ENCODE assay signal across 7 mouse cellular contexts in the genomic region with DNA sequence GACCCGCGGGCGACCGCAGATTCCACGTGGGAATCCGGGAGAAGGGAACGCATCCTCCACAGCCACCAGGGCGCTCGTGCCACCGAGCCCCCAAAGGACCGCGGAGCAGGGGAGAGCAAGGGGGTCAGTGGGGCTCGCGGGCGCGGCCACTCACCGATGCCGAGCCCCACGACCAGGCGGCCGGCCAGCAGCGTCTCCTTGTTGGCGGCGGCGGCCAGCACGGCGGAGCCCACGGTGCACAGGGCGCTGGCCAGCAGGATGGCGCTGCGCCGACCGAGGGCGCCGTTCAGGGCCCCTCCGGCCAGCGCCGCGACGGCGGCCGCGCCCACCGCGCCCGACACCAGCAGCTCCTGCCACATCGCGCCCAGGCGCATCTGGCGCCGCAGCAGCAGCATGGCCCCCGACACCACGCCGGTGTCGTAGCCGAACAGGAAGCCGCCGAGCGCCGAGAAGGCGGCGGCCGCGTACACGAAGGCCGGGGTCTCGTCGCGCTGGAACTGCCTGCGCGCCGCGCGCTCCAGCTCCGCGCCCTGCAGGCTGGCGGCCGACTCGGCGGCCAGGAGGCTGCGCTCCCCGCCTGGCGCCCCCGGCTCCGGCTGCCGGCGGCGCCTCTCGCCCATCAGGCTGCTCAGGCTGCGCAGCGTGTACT. TPM values are rescaled to one million over a fixed set of nuclear protein-coding genes. Genes with fewer than 3 reads are reported as not detected.
DNase-seq lines count a peak whose midpoint lies in the region; ATAC-seq and TF ChIP-seq lines count a peak whose summit lies in the region.

No protein-coding gene starts in this region.

- peak overlapping the region; percentile 72 for H3K4me3 ChIP-seq in ES-Bruce4 (ENCODE audit: low read depth, low read length)
- H3K4me3 ChIP-seq in embryonic facial prominence, embryonic 10.5 days = peak overlapping the region; percentile 69
- peak overlapping the region; percentile 67 for H3K4me3 ChIP-seq in heart, embryonic 13.5 days
- H3K4me3 ChIP-seq in limb, embryonic 11.5 days (ENCODE audit: low read depth, low read length) = peak overlapping the region; percentile 65
- H3K4me3 ChIP-seq in midbrain, embryonic 10.5 days = peak overlapping the region; percentile 81

- H3K27ac ChIP-seq in ES-Bruce4 (ENCODE audit: insufficient read depth, low read length) = no peak overlapping the region
- peak overlapping the region; percentile 85 for H3K27ac ChIP-seq in embryonic facial prominence, embryonic 10.5 days (replicated peaks)
- H3K27ac ChIP-seq in heart, embryonic 13.5 days (replicated peaks) = peak overlapping the region; percentile 75
- peak overlapping the region; percentile 73; the same call in 1 of the 2 replicates for H3K27ac ChIP-seq in limb, embryonic 11.5 days (replicated peaks; ENCODE audit: low read depth, low read length)
- H3K27ac ChIP-seq in midbrain, embryonic 10.5 days (replicated peaks) = peak overlapping the region; percentile 88

- H3K9me3 ChIP-seq in ES-Bruce4 (replicated peaks; ENCODE audit: control insufficient read depth, insufficient read depth, low read length, poor library complexity, severe bottlenecking) = no peaks in the 10 kb centered on the region
- no peaks in the 10 kb centered on the region for H3K9me3 ChIP-seq in embryonic facial prominence, embryonic 10.5 days
- H3K9me3 ChIP-seq in heart, embryonic 13.5 days = no peaks in the 10 kb centered on the region
- no peaks in the 10 kb centered on the region for H3K9me3 ChIP-seq in limb, embryonic 11.5 days (ENCODE audit: control insufficient read depth, low read length)
- H3K9me3 ChIP-seq in midbrain, embryonic 10.5 days (replicated peaks) = no peaks in the 10 kb centered on the region

- POLR2A ChIA-PET in Patski (lab: Charles Lee) = interaction anchor here (1.4 kb wide), 1 partner anchor 24 kb away, joined by 3 read pairs; no protein-coding TSS in a partner anchor

- H3K36me3 ChIP-seq in ES-Bruce4 (ENCODE audit: control insufficient read depth, insufficient read depth, low read length, poor library complexity, severe bottlenecking) = no peaks in the 10 kb centered on the region
- H3K36me3 ChIP-seq in embryonic facial prominence, embryonic 10.5 days (replicated peaks) = no peaks in the 10 kb centered on the region
- H3K36me3 ChIP-seq in heart, embryonic 13.5 days = no peaks in the 10 kb centered on the region
- no peaks in the 10 kb centered on the region for H3K36me3 ChIP-seq in limb, embryonic 11.5 days (ENCODE audit: control insufficient read depth, insufficient read depth, low read length)
- H3K36me3 ChIP-seq in midbrain, embryonic 10.5 days = no peaks in the 10 kb centered on the region

- H3K4me2 ChIP-seq in heart, embryonic 13.5 days = peak overlapping the region; percentile 97
- H3K4me2 ChIP-seq in limb, embryonic 11.5 days (ENCODE audit: low read depth, severe bottlenecking) = peak overlapping the region; percentile 89

- no peak for TF ChIP-seq POLR2A in ES-Bruce4 (IDR thresholded peaks at IDR 0.05; ENCODE audit: insufficient read depth, low read length)

- H3K27me3 ChIP-seq in ES-Bruce4 (ENCODE audit: control insufficient read depth, insufficient read depth, low read length, poor library complexity, severe bottlenecking) = peaks cover 7% of the 10 kb centered on the region
- peaks cover 43% of the 10 kb centered on the region for H3K27me3 ChIP-seq in Patski
- peaks cover 23% of the 10 kb centered on the region for H3K27me3 ChIP-seq in embryonic facial prominence, embryonic 10.5 days (replicated peaks; ENCODE audit: low read depth, poor library complexity, severe bottlenecking)
- peaks cover 25% of the 10 kb centered on the region for H3K27me3 ChIP-seq in heart, embryonic 13.5 days (replicated peaks)
- 0 out of 2 replicates have a peak, but pooled peaks cover 4% of the 10 kb centered on the region for H3K27me3 ChIP-seq in limb, embryonic 11.5 days (ENCODE audit: control insufficient read depth, insufficient read depth, low read length)
- peaks cover 28% of the 10 kb centered on the region for H3K27me3 ChIP-seq in midbrain, embryonic 10.5 days (ENCODE audit: low read depth, poor library complexity, severe bottlenecking)

- ATAC-seq in Patski = peak; percentile 71
- peak; percentile 58; the same call in 1 of the 2 replicates for ATAC-seq in heart, embryonic 13.5 days (ENCODE audit: extremely low read depth, insufficient number of reproducible peaks, low FRiP score, low TSS enrichment)
- peak; percentile 91 for ATAC-seq in limb, embryonic 11.5 days (ENCODE audit: insufficient number of reproducible peaks, low FRiP score, low TSS enrichment, low read depth)

- TF ChIP-seq CTCF in ES-Bruce4 (IDR thresholded peaks at IDR 0.05; ENCODE audit: low read depth, low read length) (no peak), Patski (IDR thresholded peaks at IDR 0.05) (peak; percentile 26)

- in situ Hi-C loops in Patski (cut with MboI; ENCODE audit: low pct_unique_long_range_greater_than_20kb) = loop anchor here (5.0 kb wide), 2 partner anchors 90 to 270 kb away; no protein-coding TSS in a partner anchor

- CTCF ChIA-PET in Patski (lab: Charles Lee) = interaction anchor here (0.9 to 2.4 kb wide), 2 partner anchors 106 to 271 kb away, joined by 3 to 11 read pairs; no protein-coding TSS in a partner anchor

- WGBS in embryonic facial prominence, embryonic 10.5 days = under 1% methylated on average over 91 of the region's 91 CpGs
- under 1% methylated on average over 88 of the region's 91 CpGs for WGBS in heart, embryonic 13.5 days
- 0% methylated on average over 65 of the region's 91 CpGs for WGBS in limb, embryonic 11.5 days
- WGBS in midbrain, embryonic 10.5 days = under 1% methylated on average over 84 of the region's 91 CpGs

- TF ChIP-seq EP300 in ES-Bruce4 (IDR thresholded peaks at IDR 0.05; ENCODE audit: insufficient read depth, low read depth, low read length) = no peak

- no peak for DNase-seq in Patski (ENCODE audit: low read depth, low spot score)
- DNase-seq in embryonic facial prominence, embryonic 10.5 days (ENCODE audit: low spot score) = peak; percentile 75
- DNase-seq in limb, embryonic 11.5 days (ENCODE audit: low spot score) = peak; percentile 52
- DNase-seq in midbrain, embryonic 10.5 days (ENCODE audit: low spot score) = no peak
- peak; percentile 56 for DNase-seq in testis, postnatal 10 days (ENCODE audit: low spot score)

- no peaks in the 10 kb centered on the region for H3K4me1 ChIP-seq in ES-Bruce4 (ENCODE audit: control insufficient read depth, insufficient read depth, low read length)
- peaks cover 14% of the 10 kb centered on the region for H3K4me1 ChIP-seq in embryonic facial prominence, embryonic 10.5 days
- H3K4me1 ChIP-seq in heart, embryonic 13.5 days = peaks cover 25% of the 10 kb centered on the region
- no peaks in the 10 kb centered on the region for H3K4me1 ChIP-seq in limb, embryonic 11.5 days (ENCODE audit: control insufficient read depth, insufficient read depth, low read length)
- H3K4me1 ChIP-seq in midbrain, embryonic 10.5 days = peaks cover 28% of the 10 kb centered on the region

- peak overlapping the region; percentile 53 for H3K9ac ChIP-seq in ES-Bruce4 (ENCODE audit: low read depth, poor library complexity, severe bottlenecking)
- H3K9ac ChIP-seq in heart, embryonic 13.5 days = peak overlapping the region; percentile 86
- H3K9ac ChIP-seq in limb, embryonic 11.5 days (ENCODE audit: low read length) = peak overlapping the region; percentile 72

RNA-seq across cellular contexts. Expression of a gene that starts 0.5 kb away (rescaled TPM):
- polyA plus RNA-seq in ES-Bruce4 (2011; ENCODE audit: insufficient read depth, insufficient read length, low read depth, missing spikeins) = not detected in 2 replicates
- 0.15 TPM for polyA plus RNA-seq in Patski (2021)
- 0.44 and 0.50 TPM in 2 replicates for polyA plus RNA-seq in embryonic facial prominence, embryonic 10.5 days (2016; fragmentation: Nextera tagmentation; extraction: Ambion mirVana)
- polyA plus RNA-seq in heart, embryonic 13.5 days (2015; fragmentation: Nextera tagmentation; extraction: Ambion mirVana) = 0.85 and 0.99 TPM in 2 replicates
- polyA plus RNA-seq in limb, embryonic 11.5 days (2014; fragmentation: Nextera tagmentation; extraction: Ambion mirVana) = 0.95 and 0.99 TPM in 2 replicates
- 0.59 and 0.92 TPM in 2 replicates for polyA plus RNA-seq in midbrain, embryonic 10.5 days (2016; fragmentation: Nextera tagmentation; extraction: Ambion mirVana)

Comparison
In these comparisons a context has a peak if more than half of its experiments do, and no peak if none do; other contexts are left out.
1. DNase-seq: peak in embryonic facial prominence, embryonic 10.5 days (single experiment), limb, embryonic 11.5 days (single experiment) and testis, postnatal 10 days (single experiment); none in Patski (single experiment) and midbrain, embryonic 10.5 days (single experiment).
2. Peak in every context shown above with its lines, with median percentiles within 50 percentile points of each other: H3K4me3 ChIP-seq, H3K9ac ChIP-seq and ATAC-seq.